Mouse (Mus musculus): ENCODE data around the gene Mink1. TPM values are rescaled to one million over a fixed set of nuclear protein-coding genes. Genes with fewer than 3 reads are reported as not detected.

Gene Mink1
- total and polyA plus RNA-seq, 3 experiments, result 33.8 to 230 (median 57.3) TPM

DNA sequence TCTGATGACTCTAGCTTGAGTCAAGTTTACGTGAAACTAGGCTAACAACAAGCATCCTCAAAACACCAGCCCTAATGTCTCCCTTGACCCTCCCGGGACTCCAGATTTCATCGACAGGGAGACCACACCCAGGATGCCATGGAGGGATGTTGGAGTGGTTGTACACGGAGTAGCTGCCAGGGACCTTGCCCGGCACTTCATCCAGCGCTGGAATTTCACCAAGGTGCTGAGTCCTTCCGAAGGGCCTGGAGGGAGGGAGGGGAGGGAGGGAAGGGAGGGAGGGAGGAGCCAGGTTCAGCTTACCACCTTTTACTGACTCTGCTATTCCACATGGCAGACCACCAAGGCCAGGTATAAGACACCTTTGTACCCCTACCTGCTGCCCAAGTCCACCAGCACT, 8.7 kb upstream of the Mink1 start:
- Histone ChIP-seq H3K4me1 (ENCODE audit: control insufficient read depth in 1 of 2, insufficient read depth in 2 of 2, low read length in 2 of 2) (peaks cover 0 to 15% of the 10 kb centered on the region in 2 experiments; a peak in 2 of 4 replicates), H3K27ac (ENCODE audit: control insufficient read depth, low read depth, low read length) (no peak overlapping the region), H3K27me3 (ENCODE audit: control insufficient read depth in 1 of 2, insufficient read depth in 2 of 2, low read length in 2 of 2) (0 out of 4 replicates have a peak, but pooled peaks cover 0 to 1% of the 10 kb centered on the region in 2 experiments), H3K9ac (ENCODE audit: control insufficient read depth, low read depth, low read length, poor library complexity, severe bottlenecking) (no peak overlapping the region), H3K36me3 (ENCODE audit: control insufficient read depth in 1 of 2, insufficient read depth in 2 of 2, low read length in 2 of 2) (peaks cover 0 to 2% of the 10 kb centered on the region in 2 experiments; a peak in 1 of 4 replicates), H3K79me2 (ENCODE audit: control insufficient read depth, insufficient read depth, low read length, poor library complexity) (no peaks in the 10 kb centered on the region), H3K4me3 (ENCODE audit: control insufficient read depth in 1 of 2, insufficient read depth in 1 of 2, low read depth in 2 of 2, low read length in 2 of 2) (no peak overlapping the region), H3K9me3 (replicated peaks; ENCODE audit: insufficient read depth, low read length) (no peaks in the 10 kb centered on the region)
- no peak for TF ChIP-seq USF2 (IDR thresholded peaks at IDR 0.05; ENCODE audit: borderline replicate concordance in 1 of 2, insufficient read depth in 1 of 2, low read depth in 1 of 2, low read length in 2 of 2)
- DNase-seq (ENCODE audit: low read depth, low spot score), result no peak

DNA sequence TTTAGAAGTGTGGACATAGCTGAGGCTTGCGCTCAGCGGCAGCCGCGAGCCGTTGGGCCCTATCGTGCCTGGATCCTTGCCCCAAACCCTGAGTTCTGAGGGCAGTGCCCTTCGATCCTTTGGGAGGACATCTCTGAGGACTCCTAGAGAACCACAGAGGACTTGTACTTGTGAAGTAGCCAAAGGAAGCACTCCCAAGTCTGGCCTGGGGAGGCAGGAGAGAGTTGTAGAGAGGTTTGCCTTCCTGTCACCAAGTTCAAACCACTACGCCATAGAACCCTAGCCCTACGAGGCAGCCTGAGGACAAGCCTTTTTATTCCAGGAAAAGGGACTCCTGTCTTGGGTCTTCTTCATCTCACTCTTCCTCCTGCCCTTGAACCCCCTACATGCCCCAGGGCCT, 5.1 kb upstream of the Mink1 start:
- no peaks in the 10 kb centered on the region for H3K9me3 ChIP-seq (replicated peaks; ENCODE audit: insufficient read depth, low read length)
- H3K27ac ChIP-seq (ENCODE audit: control insufficient read depth, low read depth, low read length), result no peak overlapping the region
- DNase-seq (ENCODE audit: low read depth, low spot score), result no peak
- TF ChIP-seq MYB (IDR thresholded peaks at IDR 0.05; ENCODE audit: low read depth, low read length) (no peak), SMC3 (IDR thresholded peaks at IDR 0.05; ENCODE audit: low read depth, low read length) (no peak), TCF12 (IDR thresholded peaks at IDR 0.05; ENCODE audit: low read depth, low read length) (no peak), ZMIZ1 (IDR thresholded peaks at IDR 0.05; ENCODE audit: low read depth, low read length) (no peak), EP300 (IDR thresholded peaks at IDR 0.05; ENCODE audit: low read depth in 1 of 2, low read length in 2 of 2) (no peak), POLR2A (IDR thresholded peaks at IDR 0.05; ENCODE audit: control insufficient read depth in 1 of 2, insufficient read depth in 1 of 2, low read depth in 1 of 2, low read length in 2 of 2, poor library complexity in 1 of 2) (no peak), E2F4 (IDR thresholded peaks at IDR 0.05; ENCODE audit: borderline replicate concordance, low read depth, low read length) (no peak), USF1 (IDR thresholded peaks at IDR 0.05; ENCODE audit: low read depth, low read length) (no peak), MAFK (IDR thresholded peaks at IDR 0.05; ENCODE audit: borderline replicate concordance, low read depth, low read length) (no peak), ZNF384 (IDR thresholded peaks at IDR 0.05; ENCODE audit: low read depth, low read length) (no peak), CHD2 (IDR thresholded peaks at IDR 0.05; ENCODE audit: low read length) (no peak), TAL1 (IDR thresholded peaks at IDR 0.05; ENCODE audit: low read length) (no peak), UBTF (IDR thresholded peaks at IDR 0.05; ENCODE audit: borderline replicate concordance, insufficient read depth, low read depth, low read length) (no peak), TBP (IDR thresholded peaks at IDR 0.05; ENCODE audit: low read depth, low read length) (no peak), CTCF (IDR thresholded peaks at IDR 0.05 in 2 of 3, conservative IDR thresholded peaks at IDR 0.05 in 1 of 3; ENCODE audit: control insufficient read depth in 1 of 3, insufficient read depth in 1 of 3, low read depth in 2 of 3, low read length in 3 of 3, poor library complexity in 1 of 3, severe bottlenecking in 1 of 3) (no peak), KAT2A (conservative IDR thresholded peaks at IDR 0.05; ENCODE audit: low read depth, low read length) (no peak)
- H3K4me1 ChIP-seq (ENCODE audit: control insufficient read depth in 1 of 2, insufficient read depth in 2 of 2, low read length in 2 of 2), result peaks cover 0 to 7% of the 10 kb centered on the region in 2 experiments; a peak in 1 of 4 replicates
- H3K36me3 ChIP-seq (ENCODE audit: control insufficient read depth in 1 of 2, insufficient read depth in 2 of 2, low read length in 2 of 2), result peaks cover 0 to 5% of the 10 kb centered on the region in 2 experiments; a peak in 1 of 4 replicates
- H3K79me2 ChIP-seq (ENCODE audit: control insufficient read depth, insufficient read depth, low read length, poor library complexity), result no peaks in the 10 kb centered on the region; the same call in 1 of the 2 replicates
- no peak overlapping the region for H3K4me3 ChIP-seq (ENCODE audit: control insufficient read depth in 1 of 2, insufficient read depth in 1 of 2, low read depth in 2 of 2, low read length in 2 of 2)
- H3K9ac ChIP-seq (ENCODE audit: control insufficient read depth, low read depth, low read length, poor library complexity, severe bottlenecking), result no peak overlapping the region
- 0 out of 4 replicates have a peak, but pooled peaks cover 0 to 1% of the 10 kb centered on the region in 2 experiments for H3K27me3 ChIP-seq (ENCODE audit: control insufficient read depth in 1 of 2, insufficient read depth in 2 of 2, low read length in 2 of 2)

Data from MEL (cell line).